Mouse (Mus musculus): ENCODE data around the gene Rbm3. TPM values are rescaled to one million over a fixed set of nuclear protein-coding genes. Genes with fewer than 3 reads are reported as not detected.
"Not testable (repeated sequence)": the region's sequence is repeated elsewhere in the genome, so short reads cannot be mapped to it uniquely, and the experiment has no call there.

Gene Rbm3
- polyA plus RNA-seq, 1 experiment from 2014 or later = 285 TPM

- H3K27me3 ChIP-seq (replicated peaks) = no peaks in the 10 kb centered on the region
- no peaks in the 10 kb centered on the region for H3K4me1 ChIP-seq
- no peak overlapping the region for H3K4me2 ChIP-seq
- H3K9ac ChIP-seq = no peak overlapping the region
- no peak overlapping the region for H3K4me3 ChIP-seq
- no peaks in the 10 kb centered on the region for H3K36me3 ChIP-seq (replicated peaks)
- ATAC-seq (replicated peaks) = no peak
- no peaks in the 10 kb centered on the region for H3K9me3 ChIP-seq
- H3K27ac ChIP-seq = no peak overlapping the region
These were observed 28.4 kb downstream of the Rbm3 start for GRCm38 (mm10) chrX:8117264-8117663.

- H3K9ac ChIP-seq = no peak overlapping the region
- no peak overlapping the region for H3K27ac ChIP-seq
- H3K27me3 ChIP-seq (replicated peaks) = no peaks in the 10 kb centered on the region
- H3K36me3 ChIP-seq (replicated peaks) = no peaks in the 10 kb centered on the region
- no peak overlapping the region for H3K4me3 ChIP-seq
- 83% methylated on average over 4 of the region's 4 CpGs for WGBS
- no peak overlapping the region for H3K4me2 ChIP-seq
- H3K4me1 ChIP-seq = no peaks in the 10 kb centered on the region
- no peak for ATAC-seq (replicated peaks)
- H3K9me3 ChIP-seq = no peaks in the 10 kb centered on the region
These were observed 30.4 kb downstream of the Rbm3 start for GRCm38 (mm10) chrX:8115275-8115674.

DNA sequence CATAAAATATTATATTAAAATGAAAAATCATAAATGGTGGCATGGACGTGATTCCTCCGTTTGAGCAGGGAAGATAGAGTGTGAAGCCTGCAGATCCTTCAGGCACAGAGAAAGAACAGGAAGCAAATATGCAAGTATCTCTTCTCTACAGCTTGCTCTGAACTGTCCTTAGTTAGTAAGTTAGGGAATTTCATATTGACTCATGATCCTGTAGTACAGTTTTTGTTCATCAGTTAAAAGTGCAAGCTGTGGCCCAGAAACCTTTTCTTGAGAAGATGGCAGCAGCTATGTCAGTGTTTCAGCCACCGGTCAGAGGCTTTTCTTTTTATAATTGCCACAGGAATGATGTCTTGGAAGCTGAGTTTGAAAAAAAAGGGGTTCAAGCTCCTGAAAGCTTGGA is 40.7 kb downstream of the Rbm3 start:
- no peak overlapping the region for H3K4me2 ChIP-seq
- H3K9ac ChIP-seq = no peak overlapping the region
- 94% methylated on average over 3 of the region's 3 CpGs for WGBS
- H3K27me3 ChIP-seq (replicated peaks) = no peaks in the 10 kb centered on the region
- peaks cover 8% of the 10 kb centered on the region; the same call in 1 of the 2 replicates for H3K4me1 ChIP-seq
- no peak overlapping the region for H3K27ac ChIP-seq
- no peaks in the 10 kb centered on the region for H3K36me3 ChIP-seq (replicated peaks)
- H3K9me3 ChIP-seq = no peaks in the 10 kb centered on the region
- no peak overlapping the region for H3K4me3 ChIP-seq
- no peak for ATAC-seq (replicated peaks)

GRCm38 (mm10) chrX:8102213-8102668 is 43.4 kb downstream of the Rbm3 start:
- no peak overlapping the region for H3K9ac ChIP-seq
- WGBS = 65% methylated on average over 7 of the region's 7 CpGs
- no peaks in the 10 kb centered on the region for H3K36me3 ChIP-seq (replicated peaks)
- peaks cover 9% of the 10 kb centered on the region; the same call in 1 of the 2 replicates for H3K4me1 ChIP-seq
- no peak for ATAC-seq (replicated peaks)
- no peaks in the 10 kb centered on the region for H3K9me3 ChIP-seq
- no peak overlapping the region for H3K27ac ChIP-seq
- H3K4me2 ChIP-seq = no peak overlapping the region
- H3K4me3 ChIP-seq = no peak overlapping the region
- no peaks in the 10 kb centered on the region for H3K27me3 ChIP-seq (replicated peaks)

DNA sequence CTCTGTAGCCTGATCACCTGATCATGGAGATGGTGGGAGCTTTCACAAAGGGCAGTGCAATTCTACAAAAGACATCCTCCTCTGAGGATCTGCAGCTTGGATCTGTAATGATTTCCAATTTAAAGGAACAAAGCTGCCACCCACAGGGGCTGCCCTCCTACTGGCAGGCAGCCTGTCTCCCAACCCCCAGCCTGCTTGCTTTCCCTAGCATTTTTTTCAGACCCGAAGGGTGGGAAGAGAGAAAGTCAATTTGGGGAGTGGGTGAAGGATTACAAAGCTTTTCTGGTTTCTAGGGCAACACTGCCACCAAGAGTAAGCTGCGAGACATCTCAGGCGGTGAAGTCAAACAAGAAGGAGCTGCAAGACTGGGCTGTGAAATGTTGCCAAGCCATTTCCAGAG is 44.7 kb downstream of the Rbm3 start:
- peak overlapping the region; percentile 12; the same call in 1 of the 2 replicates for H3K4me2 ChIP-seq

GRCm38 (mm10) chrX:8099435-8099834 is 46.2 kb downstream of the Rbm3 start:
- 56% methylated on average over 4 of the region's 4 CpGs for WGBS
- no peak for ATAC-seq (replicated peaks)

More for the DNA sequence above, 44.7 kb downstream of the Rbm3 start:
- Histone ChIP-seq H3K9me3 (no peaks in the 10 kb centered on the region), H3K27me3 (replicated peaks) (no peaks in the 10 kb centered on the region), H3K9ac (no peak overlapping the region), H3K4me1 (peaks cover 9% of the 10 kb centered on the region; the same call in 1 of the 2 replicates), H3K36me3 (replicated peaks) (no peaks in the 10 kb centered on the region), H3K27ac (peak overlapping the region; percentile 83), H3K4me3 (no peak overlapping the region)
- 23% methylated on average over 3 of the region's 3 CpGs for WGBS
- ATAC-seq (replicated peaks) = peak; percentile 63

GRCm38 (mm10) chrX:8096787-8097242 is 48.9 kb downstream of the Rbm3 start:
- Histone ChIP-seq H3K36me3 (replicated peaks) (no peaks in the 10 kb centered on the region), H3K4me3 (peak overlapping the region; percentile 32), H3K9ac (no peak overlapping the region), H3K27ac (peak overlapping the region; percentile 69), H3K9me3 (no peaks in the 10 kb centered on the region), H3K4me1 (peaks cover 9% of the 10 kb centered on the region; the same call in 1 of the 2 replicates), H3K27me3 (replicated peaks) (no peaks in the 10 kb centered on the region), H3K4me2 (peak overlapping the region; percentile 43)
- WGBS = 21% methylated on average over 19 of the region's 19 CpGs
- ATAC-seq (replicated peaks) = peak; percentile 94

More at GRCm38 (mm10) chrX:8099435-8099834, 46.2 kb downstream of the Rbm3 start:
- Histone ChIP-seq H3K4me3 (no peak overlapping the region), H3K9ac (no peak overlapping the region), H3K4me2 (no peak overlapping the region), H3K4me1 (peaks cover 9% of the 10 kb centered on the region; the same call in 1 of the 2 replicates), H3K27ac (no peak overlapping the region), H3K36me3 (replicated peaks) (no peaks in the 10 kb centered on the region), H3K27me3 (replicated peaks) (no peaks in the 10 kb centered on the region), H3K9me3 (no peaks in the 10 kb centered on the region)

- 18% methylated on average over 29 of the region's 48 CpGs for WGBS
- peak overlapping the region; percentile 32 for H3K4me3 ChIP-seq
These were observed 49.5 kb downstream of the Rbm3 start for GRCm38 (mm10) chrX:8096068-8096786.

GRCm38 (mm10) chrX:8095546-8095945 is 50.1 kb downstream of the Rbm3 start:
- ATAC-seq (replicated peaks) = no peak
- 78% methylated on average over 10 of the region's 10 CpGs for WGBS
- H3K4me2 ChIP-seq = peak overlapping the region; percentile 34
- peak overlapping the region; percentile 27 for H3K4me3 ChIP-seq
- H3K4me1 ChIP-seq = peaks cover 6% of the 10 kb centered on the region; the same call in 1 of the 2 replicates
- H3K27me3 ChIP-seq (replicated peaks) = no peaks in the 10 kb centered on the region
- H3K27ac ChIP-seq = 0 out of 2 replicates have a peak overlapping the region, but pooled peaks have one; percentile 66
- no peaks in the 10 kb centered on the region for H3K9me3 ChIP-seq
- peak overlapping the region; percentile 29; the same call in 1 of the 2 replicates for H3K9ac ChIP-seq
- no peaks in the 10 kb centered on the region for H3K36me3 ChIP-seq (replicated peaks)

More at GRCm38 (mm10) chrX:8096068-8096786, 49.5 kb downstream of the Rbm3 start:
- Histone ChIP-seq H3K9ac (peak overlapping the region; percentile 29; the same call in 1 of the 2 replicates), H3K4me2 (peak overlapping the region; percentile 43), H3K27ac (peak overlapping the region; percentile 69; the same call in 1 of the 2 replicates)
- H3K9me3 ChIP-seq; H3K27me3 ChIP-seq (replicated peaks); H3K4me1 ChIP-seq; H3K36me3 ChIP-seq (replicated peaks): not testable (repeated sequence)
- ATAC-seq (replicated peaks) = peak; percentile 89

GRCm38 (mm10) chrX:8090954-8091347 is 54.7 kb downstream of the Rbm3 start:
- 77% methylated on average over 5 of the region's 5 CpGs for whole genome bisulfite sequencing
- ATAC-seq (replicated peaks); H3K36me3 ChIP-seq (replicated peaks); H3K9me3 ChIP-seq; H3K4me3 ChIP-seq; H3K27ac ChIP-seq; H3K4me2 ChIP-seq; H3K27me3 ChIP-seq (replicated peaks); H3K4me1 ChIP-seq; H3K9ac ChIP-seq: not testable (repeated sequence)

DNA sequence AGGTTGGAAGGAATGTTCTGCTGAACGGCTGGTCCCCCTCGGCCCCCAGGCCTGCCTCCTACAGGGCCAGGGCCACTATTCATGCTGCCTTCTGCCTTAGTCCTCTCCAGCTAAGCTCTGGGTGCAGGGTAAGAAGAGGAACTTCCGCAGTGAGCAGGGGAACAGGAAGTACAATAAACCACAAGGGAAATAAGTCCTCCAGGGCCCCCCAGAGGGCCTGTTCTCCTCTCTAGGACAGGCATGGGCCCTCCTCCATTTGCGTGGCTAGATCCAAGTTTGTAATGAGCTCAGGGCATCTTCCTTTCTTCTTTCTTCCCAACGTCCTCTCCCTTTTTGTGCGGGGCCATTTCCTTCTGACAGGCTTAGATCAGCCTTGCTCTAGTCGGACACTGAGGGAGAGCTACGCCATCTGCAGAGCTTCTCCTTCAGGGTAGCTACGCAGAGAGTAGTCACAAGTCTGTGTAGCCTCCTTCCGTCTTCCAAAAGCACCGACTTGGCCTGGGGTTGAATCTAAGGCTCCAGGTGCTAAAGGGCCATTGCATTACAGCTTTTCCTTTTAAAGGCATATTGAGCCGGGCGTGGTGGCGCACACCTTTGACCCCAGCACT is 55.2 kb downstream of the Rbm3 start, which contains the start of gene Was:
TSS of gene Was (minus strand) at position 153 of the 608 bp plus-strand sequence.
- no peaks in the 10 kb centered on the region for H3K27me3 ChIP-seq (replicated peaks)
- H3K36me3 ChIP-seq (replicated peaks) = no peaks in the 10 kb centered on the region
- 89% methylated on average over 14 of the region's 14 CpGs for WGBS
- H3K4me3 ChIP-seq = no peak within 1 kb of the TSS
- no peak within 1 kb of the TSS for H3K27ac ChIP-seq
- H3K9me3 ChIP-seq = no peaks in the 10 kb centered on the region
- no peak within 1 kb of the TSS for H3K9ac ChIP-seq
- no peak for ATAC-seq (replicated peaks)
- no peaks in the 10 kb centered on the region for H3K4me1 ChIP-seq
- H3K4me2 ChIP-seq = no peak within 1 kb of the TSS

- no peak overlapping the region for H3K4me2 ChIP-seq
- 86% methylated on average over 3 of the region's 3 CpGs for WGBS
- no peaks in the 10 kb centered on the region for H3K27me3 ChIP-seq (replicated peaks)
- H3K27ac ChIP-seq = no peak overlapping the region
- H3K4me3 ChIP-seq = no peak overlapping the region
- H3K36me3 ChIP-seq (replicated peaks) = no peaks in the 10 kb centered on the region
- no peak overlapping the region for H3K9ac ChIP-seq
- H3K4me1 ChIP-seq = no peaks in the 10 kb centered on the region
- no peak for ATAC-seq (replicated peaks)
- no peaks in the 10 kb centered on the region for H3K9me3 ChIP-seq
These were observed 55.9 kb downstream of the Rbm3 start for GRCm38 (mm10) chrX:8089746-8090145.
